Mouse (Mus musculus): ENCODE measurements around the gene Fmnl1.

DNA sequence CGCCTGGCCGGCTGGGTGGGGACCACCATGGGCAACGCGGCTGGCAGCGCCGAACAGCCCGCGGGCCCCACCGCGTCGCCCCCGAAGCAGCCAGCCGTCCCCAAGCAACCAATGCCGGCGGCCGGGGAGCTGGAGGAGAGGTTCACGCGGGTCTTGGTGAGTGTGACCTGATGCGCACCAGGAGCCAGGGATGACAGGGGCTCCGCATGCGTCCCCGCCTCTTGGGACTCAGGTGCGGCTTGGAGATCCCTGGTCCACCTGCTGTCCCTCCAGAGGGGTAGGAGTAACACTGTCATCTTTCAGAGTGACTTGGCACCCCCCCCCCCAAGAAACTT, 346 bp downstream of the Fmnl1 start:
- no peak for TF ChIP-seq POLR2A (IDR thresholded peaks at IDR 0.05; ENCODE audit: extremely low read depth, insufficient read depth, low read length)
- no peak for TF ChIP-seq CTCF (IDR thresholded peaks at IDR 0.05; ENCODE audit: low read depth, low read length)

Measured in liver, adult 2 months (tissue).